Mouse (Mus musculus) neural tube, embryonic 14.5 days (tissue): Measurements from ENCODE around the gene Nhlrc4. TPM values are rescaled to one million over a fixed set of nuclear protein-coding genes. Genes with fewer than 3 reads are reported as not detected.

Source experiments
- ATAC-seq: fragments of 200-750 bp; cut with Nextera tagmentation; 2 replicates; pipeline ENCODE4 v1.8.0; 2017; ENCODE audit warnings: low read depth, mild to moderate bottlenecking, moderate TSS enrichment, moderate library complexity
- H3K27ac ChIP-seq: fragments of 300-500 bp; sonication (generic); 2 replicates; pipeline ENCODE4 v1.5.1; 2014; ENCODE audit warnings: low read depth, mild to moderate bottlenecking, control low read depth, low read length, moderate library complexity, mixed read lengths
- H3K27me3 ChIP-seq: fragments of 300-500 bp; sonication (generic); 2 replicates; pipeline ENCODE4 v1.6.1; 2014; ENCODE audit warnings: low read length; ENCODE audit not compliant: control insufficient read depth, insufficient read depth
- H3K36me3 ChIP-seq: fragments of 300-500 bp; sonication (generic); 2 replicates; pipeline ENCODE4 v1.6.1; 2014; ENCODE audit warnings: low read length, mixed read lengths; ENCODE audit not compliant: control insufficient read depth, insufficient read depth
- H3K4me1 ChIP-seq: fragments of 300-500 bp; sonication (generic); 2 replicates; pipeline ENCODE4 v1.6.1; 2014; ENCODE audit warnings: low read length; ENCODE audit not compliant: control insufficient read depth, insufficient read depth
- H3K4me2 ChIP-seq: fragments of 300-500 bp; sonication (generic); 2 replicates; pipeline ENCODE4 v1.6.1; 2014; ENCODE audit warnings: mild to moderate bottlenecking, low read depth, low read length, control low read depth
- H3K4me3 ChIP-seq: fragments of 300-500 bp; sonication (generic); 2 replicates; pipeline ENCODE4 v1.5.1; 2014; ENCODE audit warnings: low read depth, low read length, control low read depth, mixed read lengths
- H3K9ac ChIP-seq: fragments of 300-500 bp; sonication (generic); replicated peaks from 2 replicates; pipeline ENCODE4 v1.6.1; 2014; ENCODE audit warnings: low read depth, mild to moderate bottlenecking, control low read depth, low read length, mixed read lengths
- H3K9me3 ChIP-seq: fragments of 300-500 bp; sonication (generic); 2 replicates; pipeline ENCODE4 v1.6.1; 2016; ENCODE audit warnings: low read length; ENCODE audit not compliant: control insufficient read depth
- WGBS: fragments of 180-500 bp; shearing (Covaris S2); extraction: QIAGEN DNeasy Blood & Tissue Kit; methylation state at CpG from one replicate; pipeline ENCODE4 v1.1.7; 2014; 5-methylcytosine and 5-hydroxymethylcytosine counted together
- polyA plus RNA-seq: library from polyadenylated mRNA; unstranded; fragments of >200 nt; fragmentation: Nextera tagmentation; extraction: Ambion mirVana; gene quantifications from 2 replicates; pipeline ENCODE4 v1.2.1, GENCODE M21; 2014

The Nhlrc4 gene
- polyA plus RNA-seq, 1 experiment from 2014 or later: not detected

- Histone ChIP-seq H3K27me3 (no peaks in the 10 kb centered on the region), H3K4me1 (no peaks in the 10 kb centered on the region), H3K4me3 (no peak overlapping the region), H3K36me3 (peaks cover 16% of the 10 kb centered on the region), H3K9me3 (no peaks in the 10 kb centered on the region), H3K9ac (no peak overlapping the region), H3K4me2 (no peak overlapping the region), H3K27ac (no peak overlapping the region)
- 93% methylated on average over 5 of the region's 5 CpGs for WGBS
- no peak for ATAC-seq
Measured at GRCm38 (mm10) chr17:25961566-25961965, 16.8 kb upstream of the Nhlrc4 start.

DNA sequence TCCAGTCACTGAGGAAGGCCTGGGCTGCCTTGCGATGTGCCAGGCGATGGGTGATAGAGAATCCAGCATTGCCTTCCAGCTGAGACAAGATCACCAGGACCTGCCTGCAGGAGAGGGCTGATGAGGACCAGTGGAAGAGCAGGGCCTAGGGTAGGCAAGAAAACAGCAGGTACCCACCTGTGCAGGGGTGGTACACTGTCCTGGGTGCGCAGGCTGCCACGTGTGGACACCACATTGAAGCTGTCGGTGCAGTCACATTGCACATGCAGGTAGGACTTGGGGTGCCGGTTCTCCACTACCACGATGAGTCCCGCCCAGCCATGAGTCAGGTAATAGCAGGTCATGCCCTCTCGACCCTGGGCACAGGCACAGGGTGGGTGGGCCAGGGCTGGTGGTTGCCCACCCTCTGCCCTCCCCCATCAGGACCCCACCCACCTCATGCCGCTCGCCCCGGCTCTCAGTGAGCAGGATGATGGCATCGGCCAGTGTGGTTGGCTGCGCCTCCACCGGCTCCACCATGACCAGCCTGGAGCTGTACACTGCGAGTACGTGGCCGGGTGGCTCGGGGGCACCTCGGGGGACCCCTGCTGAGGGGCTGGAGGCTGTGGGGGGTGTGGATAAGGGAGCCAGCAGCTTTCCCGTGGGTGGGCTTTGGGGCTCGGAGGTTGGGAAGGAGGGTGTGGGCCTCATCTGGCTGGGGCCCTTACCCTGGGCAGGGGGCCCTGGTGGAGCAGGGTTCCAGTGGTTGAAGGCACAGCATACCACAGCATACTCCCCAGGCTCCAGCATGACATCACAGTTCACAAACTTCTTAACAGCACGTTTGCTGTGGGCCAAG, 15.1 kb upstream of the Nhlrc4 start:
- no peak overlapping the region for H3K4me2 ChIP-seq
- ATAC-seq: no peak
- no peak overlapping the region for H3K27ac ChIP-seq
- no peaks in the 10 kb centered on the region for H3K4me1 ChIP-seq
- H3K9me3 ChIP-seq: no peaks in the 10 kb centered on the region
- H3K9ac ChIP-seq: no peak overlapping the region
- 94% methylated on average over 21 of the region's 23 CpGs for WGBS
- peaks cover 16% of the 10 kb centered on the region for H3K36me3 ChIP-seq
- no peak overlapping the region for H3K4me3 ChIP-seq
- H3K27me3 ChIP-seq: no peaks in the 10 kb centered on the region

DNA sequence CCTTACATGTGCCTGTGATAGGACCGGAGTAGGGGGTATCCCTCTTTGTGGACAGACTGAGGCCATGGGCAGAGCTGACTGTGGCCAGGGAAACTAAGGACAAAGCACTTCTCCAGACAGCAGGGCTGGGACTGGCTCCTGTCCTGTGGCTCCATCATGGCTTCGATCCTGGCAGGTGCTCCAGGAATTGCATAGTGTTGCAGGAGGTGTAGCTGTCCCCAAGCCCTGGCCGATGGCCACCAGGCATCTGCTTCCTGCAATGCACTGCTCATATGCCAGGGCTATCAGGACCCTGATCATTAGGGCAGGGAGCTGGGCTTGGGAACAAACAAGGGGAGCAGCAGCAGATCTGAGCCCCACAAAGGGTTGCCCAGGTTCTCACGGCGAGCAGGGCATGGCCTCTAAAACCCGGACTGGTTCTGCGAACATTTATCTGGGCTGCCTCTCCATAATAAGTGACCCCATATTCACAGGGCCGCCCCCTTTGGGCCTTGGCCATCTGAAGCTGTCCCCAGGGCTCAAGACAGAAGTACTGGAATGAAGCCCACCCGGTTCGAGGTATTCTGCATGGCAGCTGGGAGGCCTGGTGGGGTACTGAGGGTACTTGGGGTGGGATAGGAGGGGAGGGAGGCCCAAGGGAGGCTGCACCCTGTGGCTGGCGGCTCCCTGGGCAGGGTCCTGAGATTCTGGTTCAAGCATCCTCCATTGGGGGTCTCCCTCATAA, 14.2 kb upstream of the Nhlrc4 start:
- H3K4me3 ChIP-seq: no peak overlapping the region
- H3K27me3 ChIP-seq: no peaks in the 10 kb centered on the region
- H3K27ac ChIP-seq: no peak overlapping the region
- WGBS: 96% methylated on average over 11 of the region's 11 CpGs
- H3K36me3 ChIP-seq: peaks cover 14% of the 10 kb centered on the region
- no peak overlapping the region for H3K4me2 ChIP-seq
- no peaks in the 10 kb centered on the region for H3K4me1 ChIP-seq
- H3K9ac ChIP-seq: no peak overlapping the region
- no peak for ATAC-seq
- H3K9me3 ChIP-seq: no peaks in the 10 kb centered on the region

DNA sequence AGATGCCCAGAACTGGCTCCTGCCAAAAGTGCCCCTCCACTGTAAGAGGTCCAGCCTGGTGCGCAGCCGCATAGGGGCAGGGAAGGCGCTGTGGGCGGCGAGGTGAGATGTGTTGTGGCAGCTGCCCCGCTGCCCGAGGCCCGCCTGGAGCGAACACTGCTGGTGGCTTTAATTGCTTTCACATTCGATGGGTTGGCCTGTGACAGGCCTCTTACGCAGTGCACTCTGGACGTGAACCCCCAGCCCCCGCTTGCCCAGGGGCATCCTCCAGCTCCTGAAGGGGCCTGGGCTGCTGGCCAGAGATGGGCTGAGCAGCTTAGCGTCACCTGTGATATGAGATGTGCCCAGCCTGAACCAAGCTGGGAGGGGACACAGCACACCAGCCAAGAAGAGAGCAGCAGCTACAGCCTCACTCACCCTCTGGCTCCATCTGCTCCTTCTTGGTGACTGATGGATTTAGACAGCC, 12.9 kb upstream of the Nhlrc4 start:
- H3K36me3 ChIP-seq: peaks cover 14% of the 10 kb centered on the region
- WGBS: 72% methylated on average over 14 of the region's 14 CpGs
- no peak overlapping the region for H3K4me3 ChIP-seq
- H3K4me2 ChIP-seq: no peak overlapping the region
- H3K9ac ChIP-seq: no peak overlapping the region
- no peak for ATAC-seq
- peaks cover 7% of the 10 kb centered on the region for H3K27me3 ChIP-seq
- no peaks in the 10 kb centered on the region for H3K9me3 ChIP-seq
- H3K4me1 ChIP-seq: no peaks in the 10 kb centered on the region
- no peak overlapping the region for H3K27ac ChIP-seq

- Histone ChIP-seq H3K4me2 (no peak overlapping the region), H3K27ac (no peak overlapping the region), H3K9me3 (no peaks in the 10 kb centered on the region), H3K4me1 (0 out of 2 replicates have a peak, but pooled peaks cover 3% of the 10 kb centered on the region), H3K4me3 (no peak overlapping the region), H3K27me3 (peaks cover 16% of the 10 kb centered on the region), H3K36me3 (peaks cover 14% of the 10 kb centered on the region), H3K9ac (no peak overlapping the region)
- whole genome bisulfite sequencing: 80% methylated on average over 7 of the region's 7 CpGs
- ATAC-seq: no peak
Measured at GRCm38 (mm10) chr17:25956631-25957030, 11.9 kb upstream of the Nhlrc4 start.

DNA sequence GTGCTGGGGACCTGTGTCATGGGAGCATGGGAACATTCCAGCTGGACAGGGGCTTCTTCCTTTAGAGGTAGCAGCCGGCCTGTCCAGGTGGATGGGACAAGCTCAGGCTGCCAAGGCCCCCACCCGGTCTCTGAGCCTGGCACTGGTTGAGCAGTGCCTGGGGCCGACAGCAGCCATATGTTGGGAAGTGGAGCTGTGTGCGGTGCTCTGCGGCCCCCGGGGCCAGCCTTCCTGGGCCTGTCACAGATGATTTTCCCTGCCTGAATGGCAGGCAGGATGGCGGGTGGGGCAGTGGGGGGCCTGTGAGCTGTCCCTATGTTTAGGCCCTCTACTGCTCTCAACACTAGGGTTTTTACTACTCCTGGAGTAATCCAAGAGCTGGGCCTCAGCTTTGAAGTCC, 11.4 kb upstream of the Nhlrc4 start:
- no peak overlapping the region for H3K9ac ChIP-seq
- H3K36me3 ChIP-seq: peaks cover 14% of the 10 kb centered on the region
- H3K4me3 ChIP-seq: no peak overlapping the region
- no peaks in the 10 kb centered on the region for H3K9me3 ChIP-seq
- no peak overlapping the region for H3K4me2 ChIP-seq
- no peak overlapping the region for H3K27ac ChIP-seq
- H3K4me1 ChIP-seq: 0 out of 2 replicates have a peak, but pooled peaks cover 3% of the 10 kb centered on the region
- H3K27me3 ChIP-seq: peaks cover 20% of the 10 kb centered on the region
- WGBS: 60% methylated on average over 7 of the region's 7 CpGs
- no peak for ATAC-seq

- Histone ChIP-seq H3K27ac (no peak overlapping the region), H3K4me3 (no peak overlapping the region), H3K4me2 (no peak overlapping the region), H3K9me3 (no peaks in the 10 kb centered on the region), H3K27me3 (peaks cover 23% of the 10 kb centered on the region), H3K9ac (no peak overlapping the region), H3K4me1 (0 out of 2 replicates have a peak, but pooled peaks cover 3% of the 10 kb centered on the region), H3K36me3 (peaks cover 14% of the 10 kb centered on the region)
- ATAC-seq: no peak
- WGBS: 50% methylated on average over 3 of the region's 3 CpGs
Measured at GRCm38 (mm10) chr17:25955736-25956135, 11.0 kb upstream of the Nhlrc4 start.

DNA sequence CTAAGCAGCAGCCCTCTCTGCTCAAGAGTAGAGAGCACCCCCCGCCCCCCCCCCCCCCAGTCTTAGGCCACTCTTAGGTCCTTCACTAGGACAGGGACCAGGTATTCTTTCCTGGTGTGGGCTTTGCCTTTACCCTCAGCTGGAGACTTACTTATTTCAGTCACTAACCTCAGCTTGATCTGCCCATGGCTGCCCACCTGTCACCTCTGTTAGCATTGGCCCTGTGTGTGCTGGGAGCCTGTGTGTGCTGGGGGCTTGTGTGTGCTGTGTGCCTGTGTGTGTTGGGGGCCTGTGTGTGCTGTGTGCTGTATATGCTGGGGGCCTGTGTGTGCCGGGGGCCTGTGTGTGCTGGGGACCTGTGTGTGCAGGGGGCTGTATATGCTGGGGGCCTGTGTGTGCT, 9.9 kb upstream of the Nhlrc4 start:
- 0 out of 2 replicates have a peak, but pooled peaks cover 3% of the 10 kb centered on the region for H3K4me1 ChIP-seq
- no peak overlapping the region for H3K9ac ChIP-seq
- no peak for ATAC-seq
- H3K9me3 ChIP-seq: no peaks in the 10 kb centered on the region
- no peak overlapping the region for H3K4me2 ChIP-seq
- no peak overlapping the region for H3K27ac ChIP-seq
- peaks cover 11% of the 10 kb centered on the region for H3K36me3 ChIP-seq
- no peak overlapping the region for H3K4me3 ChIP-seq
- H3K27me3 ChIP-seq: peaks cover 33% of the 10 kb centered on the region
- WGBS: 66% methylated on average over 2 of the region's 2 CpGs

- 73% methylated on average over 5 of the region's 5 CpGs for WGBS
Measured at GRCm38 (mm10) chr17:25953161-25953560, 8.4 kb upstream of the Nhlrc4 start.

More at GRCm38 (mm10) chr17:25953161-25953560, 8.4 kb upstream of the Nhlrc4 start:
- Histone ChIP-seq H3K27ac (no peak overlapping the region), H3K36me3 (no peaks in the 10 kb centered on the region), H3K4me1 (0 out of 2 replicates have a peak, but pooled peaks cover 3% of the 10 kb centered on the region), H3K9ac (no peak overlapping the region), H3K27me3 (peaks cover 33% of the 10 kb centered on the region), H3K4me3 (no peak overlapping the region), H3K4me2 (no peak overlapping the region), H3K9me3 (no peaks in the 10 kb centered on the region)
- no peak for ATAC-seq
